Mouse (Mus musculus) duodenum, adult 2 months (tissue): ENCODE data around the gene Siglec1. TPM values are rescaled to one million over a fixed set of nuclear protein-coding genes. Genes with fewer than 3 reads are reported as not detected.

Experiments
- polyA plus RNA-seq: library from polyadenylated mRNA; depleted of rRNA; stranded (reverse); fragments of >200 nt; gene quantifications from 2 replicates; pipeline ENCODE4 v1.2.3, GENCODE M21; 2012; ENCODE audit warnings: low replicate concordance; rRNA removed

Gene Siglec1
- 1.0 and 2.0 TPM in 2 replicates for polyA plus RNA-seq

GRCm38 (mm10) chr2:131086667-131087390 is at the start of gene Siglec1:
Gene Siglec1, minus strand, starts transcription at chr2:131086765.

GRCm38 (mm10) chr2:131132930-131133547 is 46.5 kb upstream of the Siglec1 start, which contains the start of gene Gm11037:
Gene Gm11037, plus strand, starts transcription at chr2:131133497.

GRCm38 (mm10) chr2:131127161-131127730 is 40.7 kb upstream of the Siglec1 start, which contains the start of gene Hspa12b:
Gene Hspa12b, plus strand, starts transcription at chr2:131127280.

DNA sequence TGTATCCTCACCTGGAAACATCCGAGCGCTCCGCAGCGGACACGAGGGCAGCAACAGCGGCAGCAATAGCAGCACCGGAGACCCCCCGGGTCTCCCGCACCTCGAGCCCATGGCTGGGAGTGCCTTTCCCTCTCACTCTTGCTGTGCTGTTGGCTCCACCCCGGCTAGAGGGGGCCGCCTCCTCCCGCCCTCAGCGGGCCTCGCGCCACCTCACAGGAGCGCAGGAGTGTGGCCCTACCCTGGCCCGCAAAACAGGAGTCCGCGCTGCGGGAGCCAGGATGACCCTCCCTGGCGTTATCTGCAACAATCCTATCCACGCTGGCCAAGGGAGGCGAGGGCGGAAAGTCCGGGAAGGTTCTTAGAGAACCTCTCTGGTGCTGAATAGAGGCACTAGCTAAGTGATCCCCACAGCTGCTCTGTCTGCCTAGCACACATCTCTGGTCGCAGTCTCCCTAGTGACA is 23.1 kb downstream of the Siglec1 start, which contains the start of gene Adam33:
TSS of gene Adam33 (minus strand) at position 411 of the 461 bp plus-strand sequence.

DNA sequence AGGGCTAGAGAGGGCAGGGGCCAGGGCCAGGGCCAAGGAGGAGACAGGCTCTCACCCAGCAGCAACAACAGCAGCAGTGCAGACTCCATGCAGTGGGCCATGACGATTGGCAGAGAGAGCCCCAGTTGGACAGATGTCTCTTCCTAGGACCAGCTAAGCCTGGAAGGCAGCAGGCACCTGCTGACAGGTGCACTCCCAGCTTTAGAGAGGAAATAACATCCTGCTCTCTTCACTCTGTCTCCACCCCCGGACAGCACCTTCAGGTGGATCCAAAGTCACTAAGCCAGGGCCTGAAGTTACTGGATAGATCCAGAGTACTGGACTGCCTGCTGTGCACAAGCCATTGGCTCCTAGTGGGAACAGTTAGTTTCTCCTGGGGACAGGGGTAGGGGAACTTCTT is 43.6 kb downstream of the Siglec1 start, which contains the start of gene Gfra4:
TSS of gene Gfra4 (minus strand) at position 101 of the 400 bp plus-strand sequence.

Other genes with a start within 250 kb of the Siglec1 start
- gene 4930402H24Rik, start 180.4 kb downstream of the Siglec1 start, polyA plus RNA-seq, result 6.6 and 25.8 TPM in 2 replicates
- gene Atrn, start 180.3 kb downstream of the Siglec1 start, polyA plus RNA-seq, result 3.6 and 8.1 TPM in 2 replicates
- gene Gfra4, start 43.7 kb downstream of the Siglec1 start, polyA plus RNA-seq, result 20.6 and 32.7 TPM in 2 replicates
- gene Adam33, start 23.0 kb downstream of the Siglec1 start, polyA plus RNA-seq, result 11.9 and 25.9 TPM in 2 replicates
- 2.6 and 2.9 TPM in 2 replicates for gene Hspa12b, start 40.5 kb upstream of the Siglec1 start, polyA plus RNA-seq
- gene Gm11037, start 46.7 kb upstream of the Siglec1 start, polyA plus RNA-seq, result not detected in 2 replicates
- 69.0 and 100 TPM in 2 replicates for gene 1700037H04Rik, start 73.3 kb upstream of the Siglec1 start, polyA plus RNA-seq
- 94.1 and 105 TPM in 2 replicates for gene Cenpb, start 93.3 kb upstream of the Siglec1 start, polyA plus RNA-seq
- gene Cdc25b, start 100.2 kb upstream of the Siglec1 start, polyA plus RNA-seq, result 18.4 and 26.6 TPM in 2 replicates
- 9.3 and 10.6 TPM in 2 replicates for gene Spef1, start 100.5 kb upstream of the Siglec1 start, polyA plus RNA-seq
- 75.0 and 170 TPM in 2 replicates for gene Ap5s1, start 120.3 kb upstream of the Siglec1 start, polyA plus RNA-seq
- gene Mavs, start 147.3 kb upstream of the Siglec1 start, polyA plus RNA-seq, result 58.0 and 95.8 TPM in 2 replicates
- 4.7 and 9.9 TPM in 2 replicates for gene Pank2, start 175.7 kb upstream of the Siglec1 start, polyA plus RNA-seq